Comparison of ENCODE assay signal across 18 mouse cellular contexts in genomic region chr10:61346374-61346773, GRCm38 (mm10). TPM values are rescaled to one million over a fixed set of nuclear protein-coding genes. Genes with fewer than 3 reads are reported as not detected.
DNase-seq lines count a peak whose midpoint lies in the region; ATAC-seq and TF ChIP-seq lines count a peak whose summit lies in the region.
"Had no signal": no experiment of that assay in that cellular context is flagged by ENCODE, and none has a peak within 500 bp of the region (broad histone marks: within the 10 kb centered on the region; RNA-seq: fewer than 3 reads in every experiment).

No protein-coding gene starts in this region.

- peak overlapping the region; percentile 43; the same call in 1 of the 2 replicates for H3K27ac ChIP-seq in heart, embryonic 13.5 days (replicated peaks)
- peak overlapping the region; percentile 75; the same call in 1 of the 2 replicates for H3K27ac ChIP-seq in lung, embryonic 14.5 days (ENCODE audit: low read depth)
- 0 out of 2 replicates have a peak overlapping the region, but pooled peaks have one; percentile 30 for H3K27ac ChIP-seq in embryonic facial prominence, embryonic 12.5 days
- peak overlapping the region; percentile 44; the same call in 1 of the 2 replicates for H3K27ac ChIP-seq in stomach, embryonic 14.5 days (ENCODE audit: low read length)
- H3K27ac ChIP-seq: liver, embryonic 13.5 days; neural tube, embryonic 12.5 days had no signal

- peaks cover 12% of the 10 kb centered on the region for H3K27me3 ChIP-seq in heart, embryonic 13.5 days (replicated peaks)
- H3K27me3 ChIP-seq in lung, embryonic 14.5 days (ENCODE audit: insufficient read depth, low read length), result no peaks in the 10 kb centered on the region
- no peaks in the 10 kb centered on the region for H3K27me3 ChIP-seq in embryonic facial prominence, embryonic 12.5 days
- H3K27me3 ChIP-seq in stomach, embryonic 14.5 days (ENCODE audit: control insufficient read depth, insufficient read depth, low read length), result no peaks in the 10 kb centered on the region
- H3K27me3 ChIP-seq: neural tube, embryonic 12.5 days had no signal

- DNase-seq in heart, postnatal 4 days, result no peak
- peak; percentile 56 for DNase-seq in lung, embryonic 14.5 days
- DNase-seq in lung, postnatal 14 days, result no peak
- DNase-seq in left cerebral cortex, postnatal 36 days (ENCODE audit: low spot score in 2 of 2), result no peak
- DNase-seq in right cerebral cortex, postnatal 4 days, result no peak
- DNase-seq: adrenal gland, postnatal 14 days; B cell, adult 2 months; liver, embryonic 13.5 days; retina, postnatal 1 day; spleen, adult 18-20 months had no signal

- no peak overlapping the region for H3K4me3 ChIP-seq in heart, embryonic 13.5 days
- H3K4me3 ChIP-seq in lung, embryonic 14.5 days (ENCODE audit: low read depth, low read length), result no peak overlapping the region
- no peak overlapping the region for H3K4me3 ChIP-seq in embryonic facial prominence, embryonic 12.5 days
- H3K4me3 ChIP-seq in stomach, embryonic 14.5 days (ENCODE audit: low read depth, low read length), result no peak overlapping the region
- H3K4me3 ChIP-seq: liver, embryonic 13.5 days; neural tube, embryonic 12.5 days had no signal

- H3K4me2 ChIP-seq in heart, embryonic 13.5 days, result no peak overlapping the region
- H3K4me2 ChIP-seq in lung, embryonic 14.5 days, result 0 out of 2 replicates have a peak overlapping the region, but pooled peaks have one; percentile 15
- no peak overlapping the region for H3K4me2 ChIP-seq in embryonic facial prominence, embryonic 12.5 days (replicated peaks)
- H3K4me2 ChIP-seq in stomach, embryonic 14.5 days (replicated peaks; ENCODE audit: low read depth, low read length), result no peak overlapping the region
- H3K4me2 ChIP-seq: liver, embryonic 13.5 days; neural tube, embryonic 12.5 days had no signal

- WGBS in heart, embryonic 13.5 days, result 17% methylated on average over 10 of the region's 10 CpGs
- 10% methylated on average over 10 of the region's 10 CpGs for WGBS in lung, embryonic 14.5 days
- 25% methylated on average over 10 of the region's 10 CpGs for WGBS in embryonic facial prominence, embryonic 12.5 days
- WGBS in stomach, embryonic 14.5 days, result 12% methylated on average over 10 of the region's 10 CpGs

- no peak for ATAC-seq in heart, embryonic 13.5 days (ENCODE audit: extremely low read depth, insufficient number of reproducible peaks, low FRiP score, low TSS enrichment)
- ATAC-seq in lung, embryonic 14.5 days (ENCODE audit: insufficient read depth), result peak; percentile 35; the same call in 1 of the 2 replicates
- no peak for ATAC-seq in embryonic facial prominence, embryonic 12.5 days (ENCODE audit: insufficient number of reproducible peaks, insufficient read depth, low FRiP score, low TSS enrichment)
- ATAC-seq in stomach, embryonic 14.5 days (ENCODE audit: insufficient number of reproducible peaks, insufficient read depth, low FRiP score, low read depth), result no peak

- H3K4me1 ChIP-seq in heart, embryonic 13.5 days, result peaks cover 35% of the 10 kb centered on the region
- no peaks in the 10 kb centered on the region for H3K4me1 ChIP-seq in lung, embryonic 14.5 days (ENCODE audit: insufficient read depth)
- H3K4me1 ChIP-seq in embryonic facial prominence, embryonic 12.5 days, result peaks cover 9% of the 10 kb centered on the region; the same call in 1 of the 2 replicates
- H3K4me1 ChIP-seq in stomach, embryonic 14.5 days (ENCODE audit: control insufficient read depth, insufficient read depth, low read length), result no peaks in the 10 kb centered on the region

- intact Hi-C loops in left cerebral cortex, postnatal 36 days (cut with DNase I), result loop anchor here (5.0 kb wide), 1 partner anchor 316 kb away; no protein-coding TSS in a partner anchor

- TF ChIP-seq CTCF in lung, embryonic 14.5 days (IDR thresholded peaks at IDR 0.05; ENCODE audit: low read depth), result no peak

- peaks cover 73% of the 10 kb centered on the region for H3K36me3 ChIP-seq in heart, embryonic 13.5 days
- H3K36me3 ChIP-seq in lung, embryonic 14.5 days (ENCODE audit: insufficient read depth), result peaks cover 66% of the 10 kb centered on the region
- H3K36me3 ChIP-seq in embryonic facial prominence, embryonic 12.5 days, result peaks cover 33% of the 10 kb centered on the region
- H3K36me3 ChIP-seq in stomach, embryonic 14.5 days (ENCODE audit: control insufficient read depth, insufficient read depth, low read length), result peaks cover 7% of the 10 kb centered on the region; the same call in 1 of the 2 replicates
- H3K36me3 ChIP-seq: G1E had no signal

- 0 out of 2 replicates have a peak overlapping the region, but pooled peaks have one; percentile 11 for H3K9ac ChIP-seq in heart, embryonic 13.5 days
- H3K9ac ChIP-seq in lung, embryonic 14.5 days, result no peak overlapping the region; the same call in 1 of the 2 replicates
- H3K9ac ChIP-seq in embryonic facial prominence, embryonic 12.5 days, result no peak overlapping the region
- H3K9ac ChIP-seq in stomach, embryonic 14.5 days (replicated peaks; ENCODE audit: low read depth, low read length), result no peak overlapping the region
- H3K9ac ChIP-seq: liver, embryonic 13.5 days; neural tube, embryonic 12.5 days had no signal

- no peaks in the 10 kb centered on the region; the same call in 1 of the 2 replicates for H3K9me3 ChIP-seq in heart, embryonic 13.5 days
- H3K9me3 ChIP-seq in lung, embryonic 14.5 days (ENCODE audit: low read depth, low read length), result no peaks in the 10 kb centered on the region
- H3K9me3 ChIP-seq in embryonic facial prominence, embryonic 12.5 days, result peaks cover 3% of the 10 kb centered on the region; the same call in 1 of the 2 replicates
- H3K9me3 ChIP-seq in stomach, embryonic 14.5 days (ENCODE audit: control insufficient read depth, low read depth, low read length), result no peaks in the 10 kb centered on the region
- H3K9me3 ChIP-seq: G1E; liver, embryonic 13.5 days had no signal

RNA-seq across cellular contexts. Expression of gene Pald1, which starts 37.0 kb away (rescaled TPM):
- polyA plus RNA-seq in heart, embryonic 13.5 days (2015; fragmentation: Nextera tagmentation; extraction: Ambion mirVana), result 25.9 and 26.6 TPM in 2 replicates
- 10 to 100 TPM; 38.1 to 38.9 TPM for total RNA-seq in heart, postnatal 4 days (2021)
- polyA plus RNA-seq in lung, embryonic 14.5 days (2014; fragmentation: Nextera tagmentation; extraction: Ambion mirVana), result 44.1 and 47.5 TPM in 2 replicates
- polyA plus RNA-seq in embryonic facial prominence, embryonic 12.5 days (2016; fragmentation: Nextera tagmentation; extraction: Ambion mirVana), result 26.7 and 28.6 TPM in 2 replicates
- 14.8 and 16.5 TPM in 2 replicates for polyA plus RNA-seq in stomach, embryonic 14.5 days (2014; fragmentation: Nextera tagmentation; extraction: Ambion mirVana)
- total RNA-seq in left cerebral cortex, postnatal 36 days (2021), result 1 to 10 TPM; 7.5 to 9.5 TPM
- total RNA-seq: G1E; granulocyte monocyte progenitor cell, adult 5-6 weeks; megakaryocyte-erythroid progenitor cell, adult 5-6 weeks had no signal

RNA-seq across cellular contexts. Expression of gene Prf1, which starts 48.7 kb away (rescaled TPM):
- polyA plus RNA-seq in heart, embryonic 13.5 days (2015; fragmentation: Nextera tagmentation; extraction: Ambion mirVana), result 0.08 TPM in 1 of 2 replicates, not detected in the other
- under 1 TPM in 1 of 2 experiments, not detected in 1; 0.09 TPM for total RNA-seq in heart, postnatal 4 days (2021)
- polyA plus RNA-seq in lung, embryonic 14.5 days (2014; fragmentation: Nextera tagmentation; extraction: Ambion mirVana), result not detected in 2 replicates
- polyA plus RNA-seq in embryonic facial prominence, embryonic 12.5 days (2016; fragmentation: Nextera tagmentation; extraction: Ambion mirVana), result not detected in 2 replicates
- not detected in 2 replicates for polyA plus RNA-seq in stomach, embryonic 14.5 days (2014; fragmentation: Nextera tagmentation; extraction: Ambion mirVana)
- not detected for total RNA-seq in left cerebral cortex, postnatal 36 days (2021)
- total RNA-seq: granulocyte monocyte progenitor cell, adult 5-6 weeks; left cerebral cortex, postnatal 14 days had no signal
- polyA plus RNA-seq: G1E; liver, embryonic 13.5 days; neural tube, embryonic 12.5 days had no signal
